Mouse (Mus musculus) ovary, adult 2 months (tissue): ENCODE results near the gene Tbx1. TPM values are rescaled to one million over a fixed set of nuclear protein-coding genes. Genes with fewer than 3 reads are reported as not detected.

ENCODE experiments used
- polyA plus RNA-seq: library from polyadenylated mRNA; depleted of rRNA; stranded (reverse); fragments of >200 nt; gene quantifications from 2 replicates; pipeline ENCODE4 v1.2.3, GENCODE M21; 2012; rRNA removed

The Tbx1 gene
- polyA plus RNA-seq: 12.2 and 14.2 TPM in 2 replicates

DNA sequence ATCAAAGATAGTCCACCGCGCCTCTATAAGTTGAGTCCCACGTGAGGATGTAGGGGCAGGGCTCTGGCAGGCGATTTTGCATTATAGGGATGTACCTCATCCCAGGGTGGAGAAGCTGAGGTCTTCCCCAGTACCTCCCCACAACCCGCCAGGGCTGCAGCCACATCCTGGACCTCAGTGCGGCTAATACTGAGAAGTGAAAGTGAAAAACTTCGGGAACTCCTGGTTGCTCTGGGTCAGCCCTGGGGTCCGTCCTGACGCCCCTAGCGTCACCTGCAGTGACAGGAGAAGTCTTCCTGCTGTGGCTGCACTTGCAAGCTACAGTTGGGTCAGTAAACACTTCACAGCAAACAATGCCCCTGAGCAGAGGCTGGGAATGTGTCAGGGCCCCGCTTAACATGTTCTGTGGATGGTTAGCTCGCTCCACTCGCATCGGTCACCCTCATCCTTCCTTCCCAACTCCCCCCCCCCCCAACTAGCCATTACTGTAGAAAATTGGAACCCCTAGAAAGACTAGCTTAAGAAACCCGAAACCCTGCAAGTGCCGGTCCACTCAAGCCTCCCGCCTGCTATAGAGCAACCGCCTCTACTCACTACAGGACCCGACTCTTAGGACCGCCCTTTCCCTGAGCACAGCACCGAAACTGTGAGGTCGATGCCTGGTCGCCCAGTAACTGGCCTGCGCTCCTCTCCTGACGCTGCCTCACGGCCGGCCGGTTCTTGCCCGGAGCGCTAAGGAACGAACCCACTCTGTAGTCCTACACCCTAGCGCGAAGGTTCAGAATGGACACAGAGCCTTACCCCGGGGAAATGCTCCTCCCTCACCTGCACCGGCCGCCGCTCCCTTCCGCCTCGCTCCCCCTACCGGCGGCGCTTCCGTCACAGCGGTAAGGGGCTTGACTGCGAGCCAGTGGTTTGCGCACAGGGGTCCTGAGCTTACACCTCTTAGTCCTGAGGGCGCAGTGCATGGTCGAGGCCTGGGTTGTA, at the start of gene Tbx1:
Gene Tbx1 (minus strand): TSS at position 868 of the 987 bp plus-strand sequence.

DNA sequence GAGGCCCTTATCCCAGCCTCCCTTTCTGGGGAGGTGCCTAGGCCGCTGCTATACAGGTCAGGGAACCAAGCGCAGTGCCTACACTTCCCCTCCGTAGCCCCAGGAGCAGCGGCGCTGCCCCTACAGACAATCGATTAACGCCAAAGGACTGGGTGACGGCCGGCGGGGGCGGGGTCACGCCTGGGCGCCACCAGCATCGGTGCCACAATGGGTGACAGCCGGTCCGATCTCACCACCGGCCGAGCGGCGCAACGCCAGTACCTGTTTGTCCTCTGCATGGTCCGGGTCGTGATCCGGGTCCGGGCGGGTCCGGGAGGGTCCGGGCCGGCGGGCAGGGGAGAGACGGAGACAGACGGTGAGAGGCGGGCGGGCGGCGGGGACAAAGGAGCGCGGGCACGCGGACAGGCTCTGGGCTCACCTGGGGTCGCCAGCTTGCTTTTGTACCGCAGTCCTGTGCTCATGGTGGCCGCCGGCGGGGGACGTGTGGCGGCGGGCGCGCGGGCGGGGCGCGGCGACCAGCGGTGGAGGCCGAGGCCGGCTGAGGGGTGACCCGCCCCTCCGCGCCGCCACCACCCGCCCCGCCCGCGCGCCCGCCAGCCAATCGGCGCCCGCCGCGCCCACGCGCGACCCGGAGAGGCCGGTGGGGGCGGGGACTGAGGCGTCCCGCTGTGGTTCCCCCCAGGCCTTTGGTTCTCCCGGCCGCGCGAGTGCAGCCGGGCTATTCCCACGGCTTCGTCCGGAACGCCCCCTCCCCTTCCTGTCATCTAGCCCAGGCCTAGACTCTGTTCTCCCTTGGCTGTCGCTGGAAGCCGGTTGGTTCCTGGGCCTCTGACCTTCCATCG, 39.1 kb upstream of the Tbx1 start, which contains the start of gene Sept5:
Gene Sept5 (minus strand): TSS at position 565 of the 842 bp plus-strand sequence.

DNA sequence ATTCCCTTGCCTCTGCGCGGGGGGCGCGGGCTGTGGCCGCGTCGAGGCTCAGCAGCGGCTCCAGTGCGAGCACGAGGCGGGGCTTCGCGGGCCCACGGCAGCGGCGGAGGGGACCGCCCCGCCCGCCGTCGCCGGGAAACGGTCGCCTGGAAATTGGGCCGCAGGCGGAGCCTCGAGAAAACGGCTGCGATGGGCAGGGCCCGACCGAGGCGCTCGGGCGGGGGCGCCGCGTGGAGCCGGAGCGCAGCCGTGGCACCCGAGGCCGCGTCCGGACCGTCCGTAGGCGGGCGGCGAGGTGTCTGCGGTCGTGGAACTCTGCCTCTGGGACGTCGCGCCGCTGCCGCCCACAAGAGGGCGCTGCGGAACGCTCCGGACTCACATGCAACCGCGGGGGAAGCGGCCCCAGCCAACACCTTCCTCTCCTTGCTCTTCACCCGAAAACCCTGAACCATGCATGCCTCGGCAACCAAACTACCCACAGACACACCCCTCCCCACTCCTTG, 36.0 kb upstream of the Tbx1 start, which contains the start of gene Gm49601:
Gene Gm49601 (minus strand): TSS at position 52 of the 503 bp plus-strand sequence.

DNA sequence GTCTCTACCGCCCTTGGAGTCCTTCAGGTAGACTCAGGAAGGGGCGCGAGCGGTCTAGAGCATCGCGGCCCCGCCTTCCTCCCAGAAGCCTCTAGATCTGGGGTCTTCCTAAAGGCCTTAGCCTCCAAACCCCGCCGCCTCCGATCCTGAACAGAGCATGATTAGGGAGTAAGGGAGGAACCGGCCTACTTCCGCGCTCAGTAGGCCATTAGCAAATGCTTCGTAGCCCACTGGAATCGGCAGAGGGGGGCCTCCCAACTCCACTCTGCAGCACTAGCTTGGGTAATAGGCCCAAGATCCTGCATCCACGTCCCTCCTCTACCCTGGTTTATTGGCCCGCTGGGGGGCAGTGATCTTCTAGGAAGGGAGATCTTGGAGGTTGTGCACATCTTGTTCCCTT, 31.5 kb upstream of the Tbx1 start, which contains the start of gene Gp1bb:
Gene Gp1bb (minus strand): TSS at position 385 of the 400 bp plus-strand sequence.

Other genes starting within 250 kb of the Tbx1 start
- gene Tango2, start 242.6 kb downstream of the Tbx1 start, polyA plus RNA-seq: 32.7 and 39.2 TPM in 2 replicates
- 51.0 and 55.5 TPM in 2 replicates for gene Arvcf, start 242.5 kb downstream of the Tbx1 start, polyA plus RNA-seq
- 24.0 and 26.5 TPM in 2 replicates for gene Txnrd2, start 164.3 kb downstream of the Tbx1 start, polyA plus RNA-seq
- 211 and 223 TPM in 2 replicates for gene Comt, start 163.8 kb downstream of the Tbx1 start, polyA plus RNA-seq
- gene Gnb1l, start 92.0 kb downstream of the Tbx1 start, polyA plus RNA-seq: 17.8 and 20.3 TPM in 2 replicates
- 25.2 and 29.5 TPM in 2 replicates for gene Rtl10, start 91.8 kb downstream of the Tbx1 start, polyA plus RNA-seq
- gene Gp1bb, start 31.7 kb upstream of the Tbx1 start, polyA plus RNA-seq: 26.8 and 54.9 TPM in 2 replicates
- 19.4 and 20.3 TPM in 2 replicates for gene Gm49601, start 35.8 kb upstream of the Tbx1 start, polyA plus RNA-seq
- 47.0 and 49.5 TPM in 2 replicates for gene Sept5, start 39.3 kb upstream of the Tbx1 start, polyA plus RNA-seq
- gene Cldn5, start 186.2 kb upstream of the Tbx1 start, polyA plus RNA-seq: 163 and 176 TPM in 2 replicates
- 18.9 and 25.8 TPM in 2 replicates for gene Ufd1, start 221.1 kb upstream of the Tbx1 start, polyA plus RNA-seq
- gene Cdc45, start 221.3 kb upstream of the Tbx1 start, polyA plus RNA-seq: 10.8 and 17.1 TPM in 2 replicates
- gene 2510002D24Rik, start 245.9 kb upstream of the Tbx1 start, polyA plus RNA-seq: 64.9 and 69.6 TPM in 2 replicates
- gene Gm28539, start 245.9 kb upstream of the Tbx1 start, polyA plus RNA-seq: 0.44 and 2.4 TPM in 2 replicates